Mouse (Mus musculus): ENCODE results near the gene Arhgap10.

DNA sequence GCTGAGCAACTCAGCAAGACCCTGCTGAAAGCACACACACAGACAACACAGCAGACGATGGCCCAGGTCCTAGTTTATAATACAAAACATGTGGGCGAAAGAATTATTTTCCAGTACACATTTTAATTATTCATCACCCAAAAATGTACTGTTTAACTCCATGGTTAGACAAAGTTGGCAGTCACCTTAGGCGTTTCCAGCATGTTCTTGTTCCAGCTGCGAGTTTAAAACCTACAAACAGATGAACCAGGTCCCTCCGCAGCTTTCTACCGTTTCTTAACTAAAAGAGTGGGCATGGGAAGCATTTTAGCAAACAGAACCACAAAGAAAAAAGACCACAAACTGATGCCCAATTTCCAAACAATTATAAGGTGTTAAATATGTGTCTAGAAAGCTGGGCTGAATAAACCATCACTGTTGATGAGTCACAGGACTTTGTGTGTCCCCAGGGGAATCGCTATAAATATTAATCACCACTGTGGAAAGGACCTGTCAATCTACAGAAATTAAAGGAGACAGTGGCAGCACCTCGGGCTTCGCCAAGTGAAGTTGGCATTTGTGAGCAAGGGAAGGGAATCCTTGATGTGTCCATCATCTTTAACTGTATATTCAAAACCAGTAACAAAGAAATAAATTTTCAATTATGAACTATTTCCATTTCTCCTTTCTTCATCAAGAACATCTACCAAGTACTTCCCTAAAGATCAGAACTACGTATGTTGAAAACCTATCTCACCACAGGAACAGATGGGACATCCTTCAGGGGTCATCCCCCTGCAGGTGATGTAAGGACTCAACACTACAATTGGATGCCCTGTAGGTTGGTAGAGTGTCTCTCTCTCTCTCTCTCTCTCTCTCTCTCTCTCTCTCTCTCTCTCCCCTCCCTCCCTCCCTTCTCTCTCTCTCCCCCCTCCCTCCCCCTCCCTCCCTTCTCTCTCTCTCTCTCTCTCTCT lies 23.1 kb downstream of the Arhgap10 start:
- TF ChIP-seq CTCF (IDR thresholded peaks at IDR 0.05; ENCODE audit: control insufficient read depth, insufficient read depth, insufficient replicate concordance, low read depth, low read length) (no peak), POLR2A (IDR thresholded peaks at IDR 0.05; ENCODE audit: control insufficient read depth, low read depth, low read length) (no peak)
